Mouse (Mus musculus) cerebellum, adult 8-10 months (tissue): ENCODE results near the gene Lpar2.

Source experiments
- DNase-seq: peaks from one replicate; pipeline ENCODE4 v3.0.0; 2022

Lpar2 gene

GRCm38 (mm10) chr8:69808094-69808863, 13.9 kb upstream of the Lpar2 start, which contains the start of gene Gmip:
Gene Gmip (plus strand): TSS chr8:69808679.
- DNase-seq: no peak

- DNase-seq: no peak
These were observed 13.3 kb upstream of the Lpar2 start for GRCm38 (mm10) chr8:69808864-69809403.

GRCm38 (mm10) chr8:69809820-69810219, 12.4 kb upstream of the Lpar2 start:
- DNase-seq: no peak

- no peak for DNase-seq
These were observed 7.3 kb upstream of the Lpar2 start for GRCm38 (mm10) chr8:69814881-69815280.

- DNase-seq: no peak
These were observed 6.8 kb upstream of the Lpar2 start for GRCm38 (mm10) chr8:69815396-69815795.

GRCm38 (mm10) chr8:69820466-69820865, 1.8 kb upstream of the Lpar2 start:
- DNase-seq: no peak

GRCm38 (mm10) chr8:69821971-69822385, 251 bp upstream of the Lpar2 start:
- no peak for DNase-seq

GRCm38 (mm10) chr8:69826371-69826770, 4.1 kb downstream of the Lpar2 start:
- no peak for DNase-seq

DNA sequence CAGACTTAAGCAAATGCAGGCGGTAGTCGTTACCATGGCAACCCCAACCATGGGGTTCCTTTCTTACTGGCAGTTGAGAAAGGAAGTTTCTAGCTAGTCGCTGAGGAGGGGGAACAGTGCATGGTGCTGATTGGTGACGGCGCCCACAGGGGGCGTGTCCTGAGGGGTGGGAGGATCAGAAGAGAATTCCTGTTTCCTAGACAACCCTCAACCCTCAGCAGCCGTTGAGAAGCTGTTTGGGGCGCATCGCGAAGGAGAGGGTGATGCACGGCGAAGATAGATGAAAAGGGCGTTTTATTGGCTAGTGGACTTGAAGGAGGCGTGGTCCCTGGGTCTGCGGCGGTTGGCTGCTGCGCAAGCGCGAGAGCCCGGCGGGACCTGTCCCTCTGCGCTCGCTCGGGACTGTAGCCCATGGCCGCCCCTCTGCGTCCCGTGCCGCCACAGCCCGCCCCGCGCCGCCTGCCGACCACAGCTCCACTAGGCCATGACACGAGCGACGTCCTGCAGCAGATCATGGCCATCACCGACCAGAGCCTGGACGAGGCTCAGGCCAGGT, 10.1 kb downstream of the Lpar2 start, which contains the start of gene Pbx4:
Gene Pbx4, plus strand, starts transcription at position 194 of the 556 bp plus-strand sequence.
- peak; percentile 76 for DNase-seq

DNA sequence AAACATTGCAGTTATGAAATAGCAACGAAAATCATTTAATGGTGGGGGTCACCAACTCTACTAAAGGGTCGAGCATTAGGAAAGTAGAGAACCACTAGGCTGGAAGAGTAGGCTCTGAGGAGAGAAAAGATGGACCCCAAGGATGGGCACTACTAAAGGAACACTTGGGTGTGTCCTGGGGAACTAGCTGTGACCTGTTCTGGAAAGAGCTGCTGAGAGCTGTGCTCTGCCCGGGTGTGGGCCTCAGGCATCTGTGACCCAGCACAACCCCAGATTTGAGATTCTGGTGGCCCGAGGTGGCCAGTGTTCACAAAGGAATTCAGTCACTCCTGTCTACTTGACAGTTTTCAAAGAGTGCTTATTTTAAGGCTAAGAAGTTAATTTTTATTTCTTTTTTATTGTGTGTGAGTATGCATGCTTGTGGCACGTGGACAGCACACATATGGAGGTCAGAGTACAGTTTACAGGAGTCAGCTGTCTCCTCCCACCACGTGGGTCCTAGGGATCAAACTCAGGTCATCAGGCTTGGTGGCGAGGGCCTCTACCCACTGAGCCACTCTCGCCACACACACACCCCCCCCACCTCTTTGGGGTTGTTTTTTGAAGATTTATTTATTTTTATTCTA, 14.9 kb downstream of the Lpar2 start:
- DNase-seq: no peak

DNA sequence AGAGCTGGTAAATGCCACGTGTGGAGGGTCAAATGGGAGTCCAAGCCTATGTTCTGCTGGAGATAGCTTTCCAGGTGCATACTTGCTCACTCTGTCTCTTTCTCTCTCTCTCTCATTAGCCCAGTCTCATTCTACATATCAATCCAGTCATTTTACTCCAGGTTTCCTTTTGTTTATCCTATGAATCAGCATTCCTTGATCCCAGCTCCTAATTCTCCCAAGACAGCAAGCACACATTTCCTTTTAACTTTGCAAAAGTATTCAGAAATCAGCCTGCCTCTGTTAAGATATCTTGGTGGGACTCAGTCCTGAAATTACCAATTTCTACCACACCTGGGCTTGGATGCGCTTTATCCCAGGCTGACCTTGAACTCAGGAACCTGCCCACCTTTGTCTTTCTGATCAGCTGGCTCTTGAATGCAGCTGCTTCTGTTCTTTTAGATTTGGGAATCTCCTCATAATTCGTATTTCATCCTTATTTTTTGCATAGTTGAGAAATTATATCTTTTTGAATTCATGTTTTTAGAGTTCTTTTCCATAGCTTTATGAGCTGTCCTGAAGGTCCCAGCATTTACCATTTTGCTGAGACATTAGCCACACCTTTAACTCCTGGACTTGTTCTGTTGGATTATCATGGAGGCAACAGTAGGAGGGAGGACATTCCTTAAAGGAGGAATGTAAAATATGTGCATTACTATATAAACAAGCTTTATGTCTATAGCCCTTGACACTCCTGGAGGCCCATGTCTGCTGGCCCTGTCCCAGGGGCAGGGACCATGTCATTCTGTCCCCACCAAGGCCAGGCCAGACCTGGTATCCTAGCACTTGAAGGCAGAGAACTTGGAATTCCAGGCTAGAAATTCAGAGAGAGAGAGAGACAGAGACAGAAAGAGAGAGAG, 25.2 kb downstream of the Lpar2 start:
- no peak for DNase-seq

GRCm38 (mm10) chr8:69848951-69849350, 26.7 kb downstream of the Lpar2 start:
- no peak for DNase-seq

DNA sequence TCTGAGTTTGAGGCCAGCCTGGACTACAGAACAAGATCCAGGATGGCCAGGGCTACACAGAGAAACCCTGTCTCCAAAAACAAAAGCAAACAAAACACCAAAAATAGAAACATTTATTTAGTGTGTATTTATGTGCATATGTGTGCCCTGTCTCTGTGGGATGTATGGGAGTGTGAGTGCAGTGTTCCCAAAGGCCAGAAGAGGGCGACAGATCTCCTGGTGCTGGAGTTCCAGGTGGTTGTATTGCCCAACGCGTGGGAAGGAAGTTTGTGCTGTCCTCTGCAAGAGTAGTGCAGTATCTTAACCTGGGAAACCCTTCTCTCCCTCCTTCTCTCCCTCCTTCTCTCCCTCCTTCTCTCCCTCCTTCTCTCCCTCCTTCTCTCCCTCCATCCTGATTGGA, 27.7 kb downstream of the Lpar2 start:
- no peak for DNase-seq

DNA sequence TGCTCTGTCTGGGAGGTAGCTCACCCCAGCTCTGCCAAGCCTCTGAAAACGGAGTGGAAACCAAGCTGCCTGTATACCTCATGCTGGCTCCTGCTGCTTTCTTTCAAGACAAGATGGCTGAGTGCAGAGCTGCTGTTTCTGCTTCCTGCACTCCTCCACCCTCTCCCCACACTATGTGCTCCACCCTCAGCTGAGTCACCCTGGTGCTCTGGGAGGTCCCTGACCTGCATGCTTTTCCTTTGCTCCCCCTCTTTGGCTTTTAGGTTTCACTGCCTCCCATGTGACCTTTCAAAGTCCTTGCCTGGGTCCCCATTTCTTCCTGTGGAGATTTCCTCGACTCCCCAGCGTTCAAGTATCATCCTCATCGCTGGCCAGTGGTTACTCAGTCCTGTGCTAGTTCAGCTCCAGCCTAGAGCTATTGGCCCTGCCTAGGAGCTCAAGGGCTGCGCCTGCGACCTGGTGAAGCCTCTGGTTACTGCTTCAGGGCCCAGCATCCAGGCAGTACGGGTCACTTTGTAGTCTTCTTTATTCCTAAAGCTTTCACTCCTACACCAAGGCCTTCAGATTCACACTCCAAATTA, 28.8 kb downstream of the Lpar2 start:
- no peak for DNase-seq

- DNase-seq: no peak
These were observed 31.6 kb downstream of the Lpar2 start for GRCm38 (mm10) chr8:69853869-69854268.

GRCm38 (mm10) chr8:69860807-69861206, 38.6 kb downstream of the Lpar2 start:
- DNase-seq: no peak

- DNase-seq: no peak
These were observed 39.0 kb downstream of the Lpar2 start for GRCm38 (mm10) chr8:69861251-69861650.

DNA sequence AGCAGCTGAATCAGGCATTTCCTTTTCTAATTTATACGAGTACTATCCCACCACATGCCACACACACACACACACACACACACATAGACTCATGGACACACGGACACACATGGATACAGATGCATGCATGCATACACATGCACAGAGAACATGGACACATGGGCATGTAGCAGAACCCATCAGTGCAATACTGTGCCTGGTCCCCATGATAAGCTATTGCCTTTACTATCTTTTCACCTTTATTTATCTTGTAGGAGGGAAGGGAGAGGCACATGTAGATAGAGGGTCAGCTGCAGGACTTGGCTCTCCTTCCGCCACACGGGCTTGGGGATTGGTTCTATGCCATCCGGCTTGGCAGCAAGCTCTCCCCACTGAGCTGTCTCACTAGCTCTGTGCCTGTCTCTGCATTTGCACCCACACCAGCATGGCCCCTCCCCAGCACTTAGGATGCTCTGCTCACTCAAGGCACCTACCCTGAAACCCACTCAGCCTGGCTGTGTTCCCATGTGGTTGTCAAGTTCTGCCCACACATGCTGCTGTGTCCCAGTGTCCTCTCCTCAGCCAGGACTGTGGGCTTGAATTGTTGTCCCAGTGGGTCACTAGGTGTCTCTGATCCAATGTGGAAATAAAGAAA, 41.3 kb downstream of the Lpar2 start:
- no peak for DNase-seq

DNA sequence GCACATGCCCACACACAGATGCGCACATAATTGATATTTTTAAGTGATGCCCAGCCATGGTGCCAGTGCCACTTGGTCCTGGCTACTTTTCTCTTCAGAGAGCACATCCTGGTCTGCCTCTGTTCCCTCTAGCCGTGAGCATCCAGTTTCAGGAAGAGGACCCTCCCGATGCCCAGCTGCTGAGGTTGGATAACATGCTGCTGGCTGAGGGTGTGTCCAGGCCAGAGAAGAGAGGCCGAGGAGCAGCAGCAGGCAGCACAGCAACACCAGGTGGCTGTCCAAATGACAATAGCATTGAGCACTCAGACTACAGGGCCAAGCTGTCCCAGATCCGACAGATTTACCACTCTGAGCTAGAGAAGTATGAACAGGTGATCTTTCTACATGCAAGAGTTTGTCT, 42.0 kb downstream of the Lpar2 start:
- no peak for DNase-seq

- DNase-seq: no peak
These were observed 45.6 kb downstream of the Lpar2 start for GRCm38 (mm10) chr8:69867696-69868326.
